Mouse (Mus musculus) liver, embryonic 14.5 days (tissue): ENCODE data around the gene 1110025L11Rik. TPM values are rescaled to one million over a fixed set of nuclear protein-coding genes. Genes with fewer than 3 reads are reported as not detected.
"Not testable (repeated sequence)": the region's sequence is repeated elsewhere in the genome, so short reads cannot be mapped to it uniquely, and the experiment has no call there.

Experiments
- ATAC-seq: fragments of 200-750 bp; cut with Nextera tagmentation; 2 replicates; pipeline ENCODE4 v1.8.0; 2017; ENCODE audit warnings: moderate number of reproducible peaks, mild to moderate bottlenecking, moderate library complexity; ENCODE audit not compliant: insufficient read depth
- DNase-seq, 3 experiments: peaks; one replicate each; pipeline ENCODE4 v3.0.0-alpha.2; 2012 to 2013; ENCODE audit warnings: low read depth in 3 of 3, low spot score in 3 of 3
- H3K27ac ChIP-seq: fragments of 300-500 bp; sonication (generic); 2 replicates; pipeline ENCODE4 v1.5.1; 2014; ENCODE audit warnings: moderate library complexity, mild to moderate bottlenecking, control low read depth, inconsistent platforms
- H3K27me3 ChIP-seq: fragments of 300-500 bp; sonication (generic); 2 replicates; pipeline ENCODE4 v1.6.1; 2014; ENCODE audit warnings: mild to moderate bottlenecking, low read length, moderate library complexity; ENCODE audit not compliant: control insufficient read depth, insufficient read depth
- H3K36me3 ChIP-seq: fragments of 300-500 bp; sonication (generic); replicated peaks from 2 replicates; pipeline ENCODE4 v1.6.1; 2014; ENCODE audit warnings: low read depth; ENCODE audit not compliant: control insufficient read depth, insufficient read depth
- H3K4me1 ChIP-seq, 2 experiments: fragments of 200-500 bp in 1 of 2; fragments of 300-500 bp in 1 of 2; sonication (generic) in 1 of 2; replicated peaks; 2 replicates each; pipeline ENCODE4 v1.6.1; 2012 to 2014; ENCODE audit warnings: antibody characterized with exemption in 1 of 2, inconsistent platforms in 1 of 2, low read length in 1 of 2; ENCODE audit not compliant: control insufficient read depth in 2 of 2, insufficient read depth in 2 of 2
- H3K4me2 ChIP-seq: fragments of 300-500 bp; sonication (generic); 2 replicates; pipeline ENCODE4 v1.6.1; 2014; ENCODE audit warnings: low read depth, mild to moderate bottlenecking, control low read depth, moderate library complexity
- H3K4me3 ChIP-seq, 2 experiments: fragments of 200-500 bp in 1 of 2; fragments of 300-500 bp in 1 of 2; sonication (generic) in 1 of 2; 2 replicates each; pipeline ENCODE4 v1.5.1; 2012 to 2014; ENCODE audit warnings: low read depth in 2 of 2, low read length in 2 of 2, mild to moderate bottlenecking in 2 of 2, control low read depth in 1 of 2, inconsistent platforms in 1 of 2, moderate library complexity in 1 of 2; ENCODE audit not compliant: insufficient read depth in 1 of 2
- H3K9ac ChIP-seq: fragments of 300-500 bp; sonication (generic); replicated peaks from 2 replicates; pipeline ENCODE4 v1.6.1; 2014; ENCODE audit warnings: mild to moderate bottlenecking, control low read depth, moderate library complexity
- H3K9me3 ChIP-seq: fragments of 300-500 bp; sonication (generic); 2 replicates; pipeline ENCODE4 v1.6.1; 2016; ENCODE audit warnings: low read length, mixed read lengths; ENCODE audit not compliant: control insufficient read depth
- CTCF ChIP-seq: IDR thresholded peaks from 2 replicates; pipeline ENCODE4 v1.5.1; 2016; ENCODE audit warnings: antibody characterized with exemption, low read depth, control low read depth
- EP300 ChIP-seq: IDR thresholded peaks from 2 replicates; pipeline ENCODE4 v1.6.1; 2016; ENCODE audit warnings: antibody characterized with exemption, low read depth
- WGBS: fragments of 180-500 bp; shearing (Covaris S2); extraction: QIAGEN DNeasy Blood & Tissue Kit; methylation state at CpG from one replicate; pipeline ENCODE4 v1.1.7; 2014; ENCODE audit not compliant: insufficient replicate concordance; 5-methylcytosine and 5-hydroxymethylcytosine counted together
- polyA plus RNA-seq, 2 experiments: library from polyadenylated mRNA; depleted of rRNA in 1 of 2; stranded (reverse) in 1 of 2; unstranded in 1 of 2; fragments of >200 nt; fragmentation: Nextera tagmentation in 1 of 2; extraction: Ambion mirVana in 1 of 2; gene quantifications; 2 replicates each; pipeline versions ENCODE4 v1.2.1 to v1.2.3; 2012 to 2014

The 1110025L11Rik gene
- not detected in 2 replicates for polyA plus RNA-seq (2012; rRNA removed)
- not detected in 2 replicates for polyA plus RNA-seq (2014; fragmentation: Nextera tagmentation; extraction: Ambion mirVana)

- no CpG with 5 or more reads among the region's 2 CpGs for WGBS
- not testable (repeated sequence) for H3K36me3 ChIP-seq, DNase-seq, H3K9me3 ChIP-seq, H3K4me3 ChIP-seq, H3K27me3 ChIP-seq, H3K9ac ChIP-seq, H3K27ac ChIP-seq, H3K4me2 ChIP-seq, H3K4me1 ChIP-seq, ATAC-seq
These were observed at the start of gene 1110025L11Rik for GRCm38 (mm10) chr16:89063902-89064301. 1110025L11Rik (minus strand) TSS chr16:89064002.

- not testable (repeated sequence) for H3K4me1 ChIP-seq, H3K9me3 ChIP-seq, ATAC-seq, H3K36me3 ChIP-seq, H3K27ac ChIP-seq, DNase-seq, H3K27me3 ChIP-seq, H3K4me2 ChIP-seq, H3K9ac ChIP-seq, H3K4me3 ChIP-seq
- WGBS = 31% methylated on average over 2 of the region's 2 CpGs
These were observed 7.2 kb upstream of the 1110025L11Rik start for GRCm38 (mm10) chr16:89071041-89071440.

GRCm38 (mm10) chr16:89047783-89048182 lies 16.0 kb downstream of the 1110025L11Rik start, which contains the start of gene Krtap6-5:
Krtap6-5 (minus strand) TSS chr16:89047883.
- no peaks in the 10 kb centered on the region for H3K27me3 ChIP-seq
- ATAC-seq (no peak), DNase-seq (no peak)
- no peaks in the 10 kb centered on the region for H3K36me3 ChIP-seq
- no peak within 1 kb of the TSS for H3K4me3 ChIP-seq
- no peak within 1 kb of the TSS for H3K27ac ChIP-seq
- TF ChIP-seq EP300 (no peak), CTCF (no peak)
- H3K4me2 ChIP-seq = no peak within 1 kb of the TSS
- 67% methylated on average over 3 of the region's 3 CpGs for WGBS
- no peaks in the 10 kb centered on the region for H3K9me3 ChIP-seq
- no peaks in the 10 kb centered on the region for H3K4me1 ChIP-seq
- H3K9ac ChIP-seq = no peak within 1 kb of the TSS

DNA sequence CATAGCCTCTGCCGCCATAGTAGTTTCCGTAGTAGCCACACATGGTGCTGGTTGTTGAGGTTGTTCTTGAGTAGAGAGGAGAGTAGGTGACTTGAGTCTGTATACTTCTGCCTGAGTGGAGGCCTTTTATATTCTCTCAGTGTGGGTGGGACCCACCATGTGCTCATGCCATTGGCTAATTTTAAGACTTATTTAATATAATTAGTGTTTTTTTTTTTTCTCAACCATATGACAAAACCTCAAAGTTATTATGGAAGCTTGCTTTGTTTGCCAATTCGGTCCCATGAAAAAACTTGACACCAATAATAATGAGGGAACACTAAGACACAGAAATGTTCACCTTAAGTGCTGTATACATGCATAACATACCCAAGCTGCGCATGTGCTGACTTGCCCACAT lies 22.4 kb downstream of the 1110025L11Rik start, which contains the start of gene Gm10228:
Gene Gm10228 (minus strand): TSS at position 101 of the 400 bp plus-strand sequence.
- not testable (repeated sequence) for H3K4me3 ChIP-seq, DNase-seq, H3K9ac ChIP-seq, H3K9me3 ChIP-seq, ATAC-seq, H3K36me3 ChIP-seq, H3K27me3 ChIP-seq, H3K4me2 ChIP-seq, H3K27ac ChIP-seq, H3K4me1 ChIP-seq
- WGBS = 59% methylated on average over 2 of the region's 4 CpGs

- not testable (repeated sequence) for DNase-seq, H3K4me2 ChIP-seq
These were observed 32.4 kb downstream of the 1110025L11Rik start, which contains the start of gene Krtap6-1 for GRCm38 (mm10) chr16:89031399-89031798. Krtap6-1 (plus strand) TSS chr16:89031699.

DNA sequence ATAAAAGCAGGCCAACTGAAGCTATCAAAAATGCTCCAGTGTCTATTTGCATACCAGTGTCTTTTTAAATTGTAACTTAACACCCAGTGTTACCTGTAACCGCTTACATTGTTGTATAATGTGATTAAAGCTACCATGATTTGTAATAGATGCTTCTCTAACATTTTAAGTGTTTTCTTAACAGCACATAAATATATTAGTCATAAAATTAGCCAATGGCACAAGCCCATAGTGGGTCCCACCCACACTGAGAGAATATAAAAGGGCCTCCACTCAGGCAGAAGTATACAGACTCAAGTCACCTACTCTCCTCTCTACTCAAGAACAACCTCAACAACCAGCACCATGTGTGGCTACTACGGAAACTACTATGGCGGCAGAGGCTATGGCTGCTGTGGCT lies 48.8 kb downstream of the 1110025L11Rik start, which contains the start of gene Gm10229:
Gene Gm10229 (plus strand): TSS at position 301 of the 400 bp plus-strand sequence.
- WGBS = 42% methylated on average over 1 of the region's 3 CpGs
- not testable (repeated sequence) for ATAC-seq

More at GRCm38 (mm10) chr16:89031399-89031798, 32.4 kb downstream of the 1110025L11Rik start, which contains the start of gene Krtap6-1:
- WGBS = 72% methylated on average over 3 of the region's 3 CpGs
- not testable (repeated sequence) for ATAC-seq, H3K27ac ChIP-seq, H3K9ac ChIP-seq, H3K36me3 ChIP-seq, H3K4me3 ChIP-seq, H3K9me3 ChIP-seq, H3K4me1 ChIP-seq, H3K27me3 ChIP-seq

More for the DNA sequence above, 48.8 kb downstream of the 1110025L11Rik start, which contains the start of gene Gm10229:
- not testable (repeated sequence) for H3K4me2 ChIP-seq, H3K27ac ChIP-seq, H3K9me3 ChIP-seq, H3K4me1 ChIP-seq, H3K4me3 ChIP-seq, H3K27me3 ChIP-seq, H3K36me3 ChIP-seq, H3K9ac ChIP-seq, DNase-seq
